Mouse (Mus musculus): Measurements from ENCODE around the gene Arid5b.
A peak's percentile ranks its signal among the peaks of the same experiment; 100 is the strongest.

Arid5b gene

GRCm38 (mm10) chr10:68164723-68165706 is 113.5 kb downstream of the Arid5b start:
- no peak for DNase-seq (ENCODE audit: low spot score in 2 of 2)

- DNase-seq (ENCODE audit: low spot score in 2 of 2): no peak
Measured at GRCm38 (mm10) chr10:68164137-68164536, 114.4 kb downstream of the Arid5b start.

- no peak for DNase-seq (ENCODE audit: low spot score in 2 of 2)
Measured at GRCm38 (mm10) chr10:68159759-68160158, 118.8 kb downstream of the Arid5b start.

DNA sequence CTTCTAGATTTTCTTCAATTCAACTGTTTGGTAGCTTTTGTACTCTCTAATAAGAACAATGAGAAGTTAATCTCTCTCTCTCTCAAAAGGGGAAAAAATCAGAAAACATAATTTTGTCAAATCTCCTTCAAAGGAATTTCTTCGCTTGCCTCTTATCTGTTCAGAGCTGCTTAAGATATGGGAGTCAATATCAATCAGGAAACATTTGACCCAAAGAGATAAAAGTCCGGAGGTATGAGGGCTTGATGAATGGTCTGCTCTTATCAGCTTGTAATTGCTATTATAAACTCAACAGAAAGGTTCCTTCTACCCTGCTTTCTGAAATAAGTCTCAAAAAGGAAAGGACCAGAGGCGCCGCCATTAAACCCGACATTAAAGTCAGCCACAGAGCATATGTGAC is 120.0 kb downstream of the Arid5b start:
- no peak for DNase-seq (ENCODE audit: low spot score in 2 of 2)

DNA sequence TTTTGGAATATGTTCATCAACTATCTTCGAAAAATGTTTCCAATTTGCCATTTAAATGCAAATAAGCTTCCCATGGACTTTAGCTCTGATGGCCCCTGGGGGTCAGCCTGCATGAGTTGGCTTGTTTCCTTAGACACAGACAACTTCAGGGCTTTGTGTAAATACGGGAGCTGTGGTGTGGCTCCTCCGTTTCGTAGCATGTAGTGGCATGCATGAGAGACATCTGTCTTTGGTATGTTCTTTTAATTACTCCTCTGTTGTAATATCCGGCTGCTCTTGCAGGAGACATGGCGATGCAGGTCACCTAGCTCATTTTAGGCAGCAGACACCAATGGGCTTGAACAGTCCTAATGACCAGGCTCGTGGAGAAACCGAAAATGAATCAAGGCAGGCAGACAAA is 121.0 kb downstream of the Arid5b start:
- no peak for DNase-seq (ENCODE audit: low spot score in 2 of 2)

DNA sequence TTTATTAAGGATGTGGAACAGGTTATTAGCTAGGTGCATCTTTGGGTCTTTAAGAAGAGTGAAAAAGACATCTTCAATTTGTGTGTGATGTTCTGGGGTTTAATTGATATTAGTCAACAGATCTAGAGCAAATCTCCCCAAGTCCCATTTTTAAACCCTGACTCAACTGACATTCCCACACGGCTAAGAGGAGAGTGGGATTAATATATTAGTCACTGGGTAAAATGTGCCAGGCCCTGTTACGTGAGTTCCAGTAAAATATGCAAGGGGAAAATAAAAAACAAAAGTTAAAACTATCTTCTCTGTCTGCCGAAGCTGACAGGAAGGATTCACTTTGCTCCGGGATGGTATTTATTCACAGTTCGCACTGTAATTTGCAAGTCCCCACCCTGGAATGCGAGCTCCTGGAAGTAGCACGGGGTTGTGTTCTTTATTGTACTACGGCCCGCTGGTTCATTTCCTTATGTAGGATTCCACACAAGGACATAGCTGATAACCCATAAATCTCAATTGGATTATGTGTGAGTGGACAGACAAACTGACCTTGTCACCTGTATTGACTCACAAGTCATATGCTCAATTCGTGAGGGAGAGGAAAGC is 121.8 kb downstream of the Arid5b start:
- DNase-seq (ENCODE audit: low spot score in 2 of 2): no peak

DNA sequence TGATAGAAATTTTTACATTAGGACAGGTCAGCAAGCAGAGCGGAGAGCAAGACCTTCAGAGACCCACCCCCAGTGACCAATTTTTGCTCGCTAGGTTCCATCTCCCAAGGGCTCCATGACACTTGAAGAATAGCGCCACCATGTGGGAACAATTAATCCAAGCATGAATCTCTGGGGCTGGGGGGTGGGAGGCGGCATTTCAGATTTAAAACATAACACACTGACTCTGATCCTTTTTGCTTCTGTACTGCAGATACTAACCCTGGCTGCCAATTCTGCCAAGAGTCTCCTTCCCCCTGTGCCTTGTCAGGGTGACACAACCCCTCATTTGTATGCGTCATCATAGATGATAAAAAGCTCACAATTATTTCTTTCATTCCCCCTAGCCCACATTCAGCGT is 122.4 kb downstream of the Arid5b start:
- no peak for DNase-seq (ENCODE audit: low spot score in 2 of 2)

DNA sequence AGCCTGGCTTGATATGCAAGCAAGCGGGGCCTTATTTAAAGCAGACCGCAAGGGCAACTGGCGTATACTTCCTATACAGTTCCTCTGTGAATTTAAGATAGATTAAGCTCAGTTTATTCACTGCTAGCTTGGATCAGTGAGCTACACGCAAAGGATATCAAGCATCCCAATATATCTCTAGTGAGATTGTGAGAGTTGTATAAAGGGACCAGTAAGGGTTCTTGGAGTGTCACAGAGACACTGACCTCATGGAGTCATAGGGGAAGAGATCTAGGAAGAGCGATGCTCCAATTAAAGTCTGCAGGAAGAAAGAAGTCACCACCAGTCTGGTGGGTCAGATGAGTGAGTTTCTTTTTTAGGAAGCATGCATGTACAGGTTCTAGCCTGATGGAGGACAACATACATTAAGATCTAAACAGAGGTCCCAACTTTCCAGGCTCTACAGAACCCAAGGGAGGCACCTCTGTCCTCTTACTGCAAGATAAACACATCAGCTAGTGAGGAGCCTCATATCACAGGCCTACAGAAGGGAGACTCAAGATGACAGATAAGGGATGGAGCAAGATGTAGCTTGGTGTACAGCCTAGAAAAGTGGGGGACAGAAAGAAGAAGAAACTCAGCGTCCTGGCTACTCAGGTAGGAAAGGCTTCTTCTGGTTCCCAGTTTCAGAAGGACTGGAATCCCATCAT is 123.0 kb downstream of the Arid5b start:
- no peak for DNase-seq (ENCODE audit: low spot score in 2 of 2)

DNA sequence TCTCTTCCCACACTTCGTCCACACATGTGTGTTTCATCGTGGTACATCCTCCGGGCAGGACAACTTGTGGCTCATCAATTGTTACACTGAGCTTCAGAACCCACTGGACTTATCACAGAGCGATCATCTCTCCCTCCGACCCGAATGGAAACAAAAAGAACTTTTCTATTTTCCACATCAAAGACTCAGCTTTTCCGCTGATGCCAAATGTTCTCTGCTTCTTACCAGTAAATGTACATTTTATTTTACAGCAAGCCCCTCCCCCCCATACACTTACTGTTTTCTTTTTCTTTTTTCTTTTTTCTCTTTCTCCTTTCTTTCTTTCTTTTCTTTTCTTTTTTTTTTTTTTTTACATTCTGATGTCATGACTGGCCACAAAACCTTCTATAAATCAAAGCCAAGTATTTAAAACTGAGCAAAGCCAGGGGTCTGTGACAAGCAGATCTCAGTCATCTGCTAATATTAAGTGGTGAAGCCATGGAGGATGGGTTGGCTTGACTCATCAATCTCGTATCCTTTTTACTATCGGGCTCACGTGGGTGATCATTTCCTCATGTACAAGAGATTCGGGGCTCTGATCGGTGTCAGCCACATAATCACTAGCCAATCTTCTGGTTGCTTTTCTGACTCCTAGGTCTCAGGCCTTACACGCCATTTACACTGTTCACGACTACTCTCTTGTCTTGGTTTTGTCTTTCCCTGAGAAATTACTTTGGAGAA is 124.3 kb downstream of the Arid5b start:
- no peak for DNase-seq (ENCODE audit: low spot score in 2 of 2)

DNA sequence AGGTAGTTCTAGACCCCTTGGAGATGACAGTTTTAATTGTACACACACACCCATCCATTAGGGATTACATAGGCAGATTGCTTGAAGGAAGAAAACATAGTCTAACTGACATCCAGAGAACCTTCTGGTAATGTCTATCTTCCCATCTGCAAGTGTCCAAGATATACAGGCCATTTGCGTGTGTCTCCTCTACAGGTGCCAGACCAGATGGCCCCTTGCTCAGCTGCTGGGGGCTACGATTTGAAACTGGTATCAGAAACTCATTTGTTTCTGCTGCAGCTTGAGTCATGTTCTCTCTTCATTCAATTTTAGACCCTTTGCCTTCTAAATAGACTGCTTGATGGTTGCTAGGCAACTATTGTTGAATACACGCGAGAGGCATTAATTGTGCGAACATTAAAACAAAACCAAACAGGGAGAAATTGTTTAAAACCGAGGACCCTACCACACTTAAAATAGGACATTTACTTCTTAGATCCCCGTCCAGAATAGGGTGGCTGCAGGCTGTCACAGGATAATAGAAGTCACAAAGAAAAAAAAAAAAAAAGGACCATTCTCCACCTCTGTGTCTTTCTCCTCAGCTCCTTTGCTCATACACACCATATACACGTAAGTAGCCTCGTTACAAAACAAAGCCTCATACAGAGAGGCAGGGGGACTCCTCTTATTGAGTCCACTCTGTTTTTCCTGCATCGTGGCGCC is 125.0 kb downstream of the Arid5b start:
- DNase-seq (ENCODE audit: low spot score in 2 of 2): no peak

DNA sequence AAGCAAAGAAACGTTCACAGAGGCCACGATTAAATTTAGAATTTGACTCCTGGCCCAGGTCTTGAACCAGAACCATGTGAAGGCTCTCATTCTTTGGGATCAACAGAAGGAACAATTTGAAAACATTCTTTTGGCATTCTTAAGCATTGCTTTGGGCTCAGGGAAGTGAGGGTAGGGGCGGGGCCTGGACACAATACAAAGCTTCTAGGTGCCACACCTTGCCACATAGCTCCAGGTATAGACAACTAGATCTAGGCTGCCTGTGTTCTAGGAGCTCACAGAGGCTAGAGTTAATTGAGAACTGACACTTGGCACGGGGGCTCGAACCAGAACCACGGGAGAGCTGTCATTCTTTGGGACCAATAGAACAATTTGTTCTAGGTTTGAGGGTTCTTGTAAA is 130.0 kb downstream of the Arid5b start:
- DNase-seq (ENCODE audit: low spot score in 2 of 2): no peak

DNA sequence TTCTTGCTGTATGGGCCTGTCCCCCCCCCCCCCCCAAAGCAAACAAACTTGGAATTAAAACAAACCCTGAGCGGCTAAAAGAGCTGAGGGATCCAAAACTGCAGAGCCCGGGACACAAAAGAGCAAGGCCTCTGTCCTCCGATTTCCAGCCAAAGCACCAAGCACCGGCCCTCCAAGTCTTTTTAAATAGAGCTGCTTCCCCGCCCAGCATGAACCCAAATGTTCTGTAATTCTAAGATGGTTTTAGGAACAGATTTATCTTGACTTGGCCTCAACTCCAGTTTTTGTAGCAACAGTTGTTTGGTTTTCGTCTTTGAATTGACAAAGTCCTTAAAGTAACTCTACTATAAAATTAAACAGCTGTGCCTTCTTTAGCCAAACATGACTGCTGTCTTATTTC is 130.8 kb downstream of the Arid5b start:
- no peak for DNase-seq (ENCODE audit: low spot score in 2 of 2)

DNA sequence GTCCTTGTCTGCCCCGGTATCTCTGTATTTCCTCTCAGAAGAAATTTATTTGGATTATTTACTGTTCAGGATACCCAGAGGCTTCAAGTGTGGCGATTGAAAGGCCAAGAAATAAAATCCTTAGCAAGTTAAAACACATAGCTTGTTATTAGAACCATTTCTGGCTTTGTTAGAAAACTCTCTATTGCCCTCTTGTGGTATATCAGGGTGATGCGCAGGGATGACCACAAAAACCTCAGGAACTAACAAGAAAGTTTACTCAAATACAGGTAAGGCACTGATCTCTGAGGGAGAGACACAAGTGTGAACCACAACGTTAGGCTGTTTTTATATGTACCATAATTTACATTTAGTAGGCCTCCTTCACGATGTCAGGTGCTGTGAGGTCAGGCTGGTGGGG is 131.7 kb downstream of the Arid5b start:
- peak in 1 of 2 experiments; percentile 44 for DNase-seq (ENCODE audit: low spot score in 2 of 2)

DNA sequence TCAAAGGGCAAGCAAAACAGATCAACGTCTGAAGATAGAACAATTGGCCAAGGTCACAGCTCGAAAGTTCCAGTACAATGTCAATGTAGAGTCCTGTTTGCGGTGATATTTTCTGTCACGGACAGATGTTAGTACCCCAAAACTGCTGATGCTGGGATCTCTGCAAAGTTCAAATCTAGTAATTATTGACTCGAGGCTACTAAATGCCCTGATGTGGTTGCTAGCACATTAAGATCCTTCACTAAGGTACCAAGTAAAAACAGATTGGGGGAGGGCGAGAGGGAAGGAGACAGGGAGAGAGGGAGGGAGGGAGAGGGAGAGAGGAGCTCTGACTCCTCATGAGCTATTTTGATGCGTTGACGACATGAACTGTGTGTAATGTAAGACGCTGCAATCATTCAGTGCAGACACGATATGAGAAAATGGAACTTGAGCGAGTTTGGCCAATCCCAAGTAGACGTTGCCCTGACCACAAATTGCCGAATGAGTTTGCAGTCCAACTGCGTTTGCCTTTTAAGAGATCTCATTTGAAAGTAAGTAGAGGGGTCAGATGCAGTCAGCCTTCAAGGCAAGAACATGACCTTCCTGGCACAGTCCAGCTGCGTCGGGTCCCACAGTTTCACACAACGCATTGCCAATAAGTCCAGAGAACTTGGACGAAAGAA is 133.1 kb downstream of the Arid5b start:
- no peak for DNase-seq (ENCODE audit: low spot score in 2 of 2)

GRCm38 (mm10) chr10:68142501-68142900 is 136.0 kb downstream of the Arid5b start:
- DNase-seq (ENCODE audit: low spot score in 2 of 2): no peak

- DNase-seq (ENCODE audit: low spot score in 2 of 2): no peak
Measured at GRCm38 (mm10) chr10:68141567-68141966, 137.0 kb downstream of the Arid5b start.

DNA sequence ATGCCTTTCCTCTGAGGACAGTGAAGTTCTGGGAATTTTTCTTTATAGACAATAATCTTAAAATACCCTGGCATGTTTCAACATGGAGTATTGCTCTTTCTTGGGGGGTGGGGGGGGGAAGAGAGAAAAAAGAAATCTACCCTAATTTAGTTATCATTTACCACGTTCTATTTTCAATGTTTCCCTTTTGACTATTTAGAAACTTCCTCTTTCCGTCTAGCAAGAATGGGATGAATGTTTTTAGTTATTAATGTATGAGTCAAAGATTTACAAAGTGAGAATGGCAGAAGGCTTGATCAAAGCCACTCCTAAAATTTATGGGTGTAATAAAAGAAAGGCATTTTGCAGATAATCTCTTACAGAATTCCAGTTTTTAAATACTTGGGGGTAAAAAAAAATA is 137.7 kb downstream of the Arid5b start:
- DNase-seq (ENCODE audit: low spot score in 2 of 2): no peak

DNA sequence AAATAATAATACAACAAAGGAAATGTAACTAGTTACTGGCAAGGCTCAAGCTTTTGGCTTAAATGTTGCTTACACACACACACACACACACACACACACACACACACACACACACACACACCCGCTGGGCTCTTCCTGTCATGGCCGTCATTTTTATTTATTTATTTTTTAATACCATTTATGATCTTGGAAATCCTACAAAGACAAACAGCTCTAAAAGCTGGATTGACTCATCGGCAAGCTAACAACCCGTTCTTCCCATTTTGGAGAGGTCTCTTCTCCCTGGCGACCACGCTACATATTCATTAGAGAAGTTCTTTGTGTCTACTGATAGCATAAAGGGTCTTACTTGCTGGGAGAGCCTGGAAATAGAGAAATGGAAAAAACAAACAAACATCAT is 138.2 kb downstream of the Arid5b start:
- DNase-seq (ENCODE audit: low spot score in 2 of 2): no peak

GRCm38 (mm10) chr10:68138123-68138522 is 140.4 kb downstream of the Arid5b start:
- DNase-seq (ENCODE audit: low spot score in 2 of 2): no peak

GRCm38 (mm10) chr10:68137151-68137833 is 141.2 kb downstream of the Arid5b start:
- no peak for DNase-seq (ENCODE audit: low spot score in 2 of 2)

All from frontal cortex, postnatal 25 days (tissue).